Mouse (Mus musculus) spleen, adult 2 months (tissue): ENCODE measurements around the gene Gsap. TPM values are rescaled to one million over a fixed set of nuclear protein-coding genes. Genes with fewer than 3 reads are reported as not detected.
"Not testable (repeated sequence)": the region's sequence is repeated elsewhere in the genome, so short reads cannot be mapped to it uniquely, and the experiment has no call there.

Experiments
- DNase-seq, 2 experiments: peaks; one replicate each; pipeline versions ENCODE4 v3.0.0 to v3.0.0-alpha.2; 2012 to 2021; ENCODE audit warnings: low spot score in 2 of 2, low read depth in 1 of 2
- H3K27ac ChIP-seq: fragments of 200-500 bp; 2 replicates; pipeline ENCODE4 v1.5.1; 2012; ENCODE audit warnings: low read length, inconsistent platforms; ENCODE audit not compliant: insufficient read depth
- H3K27me3 ChIP-seq: fragments of 200-500 bp; 2 replicates; pipeline ENCODE4 v1.6.1; 2012; ENCODE audit warnings: mild to moderate bottlenecking, moderate library complexity, low read length, inconsistent platforms; ENCODE audit not compliant: control insufficient read depth, insufficient read depth
- H3K36me3 ChIP-seq: fragments of 200-500 bp; 2 replicates; pipeline ENCODE4 v1.6.1; 2012; ENCODE audit warnings: mild to moderate bottlenecking, low read length, inconsistent platforms; ENCODE audit not compliant: control insufficient read depth, insufficient read depth
- H3K4me1 ChIP-seq: fragments of 200-500 bp; 2 replicates; pipeline ENCODE4 v1.6.1; 2011; ENCODE audit warnings: inconsistent platforms; ENCODE audit not compliant: control insufficient read depth, insufficient read depth, insufficient read length
- H3K4me3 ChIP-seq: fragments of 200-500 bp; 2 replicates; pipeline ENCODE4 v1.5.1; 2011; ENCODE audit warnings: mild to moderate bottlenecking, inconsistent platforms; ENCODE audit not compliant: insufficient read depth, insufficient read length; ENCODE audit errors: extremely low read depth
- CTCF ChIP-seq: fragments of 200-500 bp; IDR thresholded peaks from 2 replicates; pipeline ENCODE4 v1.5.1; 2011; ENCODE audit warnings: mild to moderate bottlenecking, inconsistent platforms; ENCODE audit not compliant: insufficient read depth, insufficient read length, insufficient replicate concordance; ENCODE audit errors: extremely low read depth
- POLR2A ChIP-seq: fragments of 200-500 bp; IDR thresholded peaks from 2 replicates; pipeline ENCODE4 v1.6.1; 2011; ENCODE audit warnings: low read depth, low read length, inconsistent platforms
- WGBS: fragments of 180-500 bp; shearing (Covaris S2); methylation state at CpG from one replicate; pipeline ENCODE4 v1.1.7; 2018; 5-methylcytosine and 5-hydroxymethylcytosine counted together
- polyA plus RNA-seq: library from polyadenylated mRNA; depleted of rRNA; stranded (reverse); fragments of >200 nt; gene quantifications from 2 replicates; pipeline ENCODE4 v1.2.3, GENCODE M21; 2012; rRNA removed

Gene Gsap
- 7.0 and 7.9 TPM in 2 replicates for polyA plus RNA-seq

- H3K4me1 ChIP-seq, result peaks cover 14% of the 10 kb centered on the region
- WGBS, result 4% methylated on average over 42 of the region's 43 CpGs
- peak; percentile 41 to 79 for DNase-seq
- H3K27ac ChIP-seq, result peak within 1 kb of the TSS; percentile 66
- H3K36me3 ChIP-seq, result no peaks in the 10 kb centered on the region
- TF ChIP-seq POLR2A (peak; percentile 44), CTCF (no peak)
- H3K4me3 ChIP-seq, result peak within 1 kb of the TSS; percentile 71
- no peaks in the 10 kb centered on the region for H3K27me3 ChIP-seq
Observed at GRCm38 (mm10) chr5:21185764-21186685, at the start of gene Gsap. Gene Gsap, plus strand, starts transcription at chr5:21186255.

GRCm38 (mm10) chr5:21136575-21136974, 49.5 kb upstream of the Gsap start:
- no peak overlapping the region for H3K27ac ChIP-seq
- H3K4me1 ChIP-seq, result no peaks in the 10 kb centered on the region
- no peaks in the 10 kb centered on the region for H3K36me3 ChIP-seq
- DNase-seq, result no peak
- 77% methylated on average over 5 of the region's 5 CpGs for WGBS
- H3K4me3 ChIP-seq, result no peak overlapping the region
- TF ChIP-seq CTCF (no peak), POLR2A (no peak)
- no peaks in the 10 kb centered on the region for H3K27me3 ChIP-seq

DNA sequence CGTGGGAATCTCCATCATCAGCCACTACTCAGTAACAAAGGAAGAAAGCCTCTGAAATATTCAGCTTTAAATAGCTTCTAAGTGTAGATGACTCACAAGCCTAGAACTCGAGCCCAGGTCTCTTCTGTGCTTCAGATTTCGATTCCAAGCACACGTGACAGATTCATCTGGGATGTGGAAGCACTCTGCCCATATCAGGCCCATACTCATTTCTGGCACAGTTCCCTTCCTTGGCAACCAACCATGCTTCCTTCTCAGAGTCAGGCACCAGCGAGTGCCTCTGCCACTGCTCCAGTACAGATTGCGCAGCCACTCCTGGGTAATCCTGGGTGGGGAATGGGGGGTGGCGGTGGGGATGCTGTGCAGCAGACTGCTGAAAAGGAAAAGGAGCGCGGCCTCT, 46.5 kb upstream of the Gsap start:
- DNase-seq, result no peak
- H3K36me3 ChIP-seq, result no peaks in the 10 kb centered on the region
- no peaks in the 10 kb centered on the region for H3K4me1 ChIP-seq
- H3K4me3 ChIP-seq, result no peak overlapping the region
- WGBS, result 83% methylated on average over 9 of the region's 9 CpGs
- H3K27ac ChIP-seq, result no peak overlapping the region
- TF ChIP-seq CTCF (no peak), POLR2A (no peak)
- H3K27me3 ChIP-seq, result no peaks in the 10 kb centered on the region

DNA sequence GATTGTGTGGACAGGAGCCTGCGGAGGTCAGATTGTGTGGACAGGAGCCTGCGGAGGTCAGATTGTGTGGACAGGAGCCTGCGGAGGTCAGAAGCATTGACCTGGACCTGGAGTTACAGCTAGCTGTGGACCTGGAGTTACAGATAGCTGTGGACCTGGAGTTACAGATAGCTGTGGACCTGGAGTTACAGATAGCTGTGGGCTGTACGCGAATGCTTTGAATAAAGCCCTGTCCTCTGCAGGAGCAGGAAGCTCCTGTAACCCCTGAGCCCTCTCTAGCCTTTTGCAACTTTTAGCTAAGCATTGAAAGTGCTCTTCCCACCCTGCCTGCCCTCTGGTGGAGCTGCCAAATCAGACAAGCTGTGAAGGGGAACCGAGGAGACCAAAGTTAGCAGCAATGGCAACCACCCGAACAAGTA, 44.9 kb upstream of the Gsap start:
- peak; percentile 26; the same call in 1 of the 2 replicates for TF ChIP-seq CTCF
- H3K27me3 ChIP-seq, H3K4me3 ChIP-seq, H3K27ac ChIP-seq, H3K4me1 ChIP-seq, H3K36me3 ChIP-seq: not testable (repeated sequence)
- WGBS, result 53% methylated on average over 7 of the region's 7 CpGs
- DNase-seq, result peak in 1 of 2 experiments; percentile 33

DNA sequence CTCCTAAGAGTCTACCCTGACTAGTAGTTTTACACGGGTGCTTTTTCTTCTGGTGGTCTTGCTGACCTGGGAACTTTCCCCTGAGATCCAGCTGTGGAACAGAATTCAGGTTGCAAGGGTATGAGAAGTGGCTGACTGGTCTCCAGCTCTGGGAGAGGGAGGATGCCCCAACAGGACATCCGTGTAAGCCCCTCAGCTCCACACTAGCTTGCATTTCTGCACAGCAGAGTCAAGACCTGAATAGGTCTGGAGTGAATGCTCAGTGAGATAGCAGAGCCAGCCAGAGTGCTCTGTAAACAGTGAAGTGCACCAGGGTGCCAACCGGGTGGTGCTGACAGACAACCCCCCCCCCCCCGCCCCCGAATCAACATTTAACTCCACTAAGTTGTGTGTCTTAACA, 44.4 kb upstream of the Gsap start:
- Histone ChIP-seq H3K27ac (no peak overlapping the region), H3K4me3 (no peak overlapping the region), H3K27me3 (no peaks in the 10 kb centered on the region), H3K36me3 (no peaks in the 10 kb centered on the region), H3K4me1 (no peaks in the 10 kb centered on the region)
- DNase-seq, result no peak
- WGBS, result 69% methylated on average over 5 of the region's 5 CpGs
- no peak for TF ChIP-seq POLR2A
- no peak for TF ChIP-seq CTCF

- no peak overlapping the region for H3K4me3 ChIP-seq
- 93% methylated on average over 7 of the region's 7 CpGs for WGBS
- H3K4me1 ChIP-seq, result no peaks in the 10 kb centered on the region
- TF ChIP-seq POLR2A (no peak), CTCF (no peak)
- no peaks in the 10 kb centered on the region for H3K36me3 ChIP-seq
- DNase-seq, result no peak
- no peaks in the 10 kb centered on the region for H3K27me3 ChIP-seq
- no peak overlapping the region for H3K27ac ChIP-seq
Observed at GRCm38 (mm10) chr5:21143032-21143431, 43.0 kb upstream of the Gsap start.

DNA sequence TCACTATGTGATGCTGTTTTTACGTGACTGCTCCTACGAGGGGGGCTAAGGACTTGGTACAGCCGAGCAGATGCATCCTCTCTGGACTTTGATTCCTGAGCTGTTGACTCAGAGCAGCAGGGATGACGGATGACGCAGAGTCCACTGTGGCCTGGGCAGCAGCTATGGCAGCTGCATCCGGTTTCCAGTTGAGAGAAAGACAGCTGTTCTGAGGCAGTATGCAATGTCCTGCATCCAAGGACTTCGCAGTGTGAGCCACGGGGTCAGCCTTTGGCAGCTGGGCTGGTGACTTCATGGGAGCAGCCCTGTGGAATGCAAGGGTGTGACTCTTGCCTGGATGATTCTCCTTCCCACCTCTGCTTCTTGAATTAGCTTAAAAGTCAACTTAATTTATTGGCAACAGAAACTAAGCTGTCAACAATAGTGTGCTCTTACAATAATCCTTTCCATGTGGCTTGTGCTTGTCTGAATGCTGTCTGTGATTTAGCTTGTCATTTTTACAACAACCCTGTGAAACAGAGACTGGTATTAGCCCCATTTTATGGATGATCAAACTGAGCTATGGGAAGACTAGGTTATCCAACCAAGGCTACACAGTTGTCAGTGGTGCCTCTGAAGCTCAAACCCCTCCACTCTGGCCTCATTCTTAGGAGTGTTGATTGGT, 41.4 kb upstream of the Gsap start:
- no peak overlapping the region for H3K27ac ChIP-seq
- TF ChIP-seq POLR2A (no peak), CTCF (no peak)
- no peaks in the 10 kb centered on the region for H3K4me1 ChIP-seq
- DNase-seq, result peak in 1 of 2 experiments; percentile 5
- no peak overlapping the region for H3K4me3 ChIP-seq
- 65% methylated on average over 8 of the region's 8 CpGs for WGBS
- no peaks in the 10 kb centered on the region for H3K36me3 ChIP-seq
- H3K27me3 ChIP-seq, result no peaks in the 10 kb centered on the region
